Mouse (Mus musculus) kidney, adult 2 months (tissue): ENCODE measurements around the gene Sdk1. TPM values are rescaled to one million over a fixed set of nuclear protein-coding genes. Genes with fewer than 3 reads are reported as not detected.

Experiments used
- DNase-seq: peaks from one replicate; pipeline ENCODE4 v3.0.0; 2021
- H3K27ac ChIP-seq: fragments of 200-500 bp; 2 replicates; pipeline ENCODE4 v1.5.1; 2012; ENCODE audit warnings: low read depth, low read length, control low read depth, inconsistent platforms; ENCODE audit not compliant: insufficient read depth
- H3K27me3 ChIP-seq: fragments of 200-500 bp; replicated peaks from 2 replicates; pipeline ENCODE4 v1.6.1; 2012; ENCODE audit warnings: mild to moderate bottlenecking, moderate library complexity, low read length, inconsistent platforms; ENCODE audit not compliant: control insufficient read depth, insufficient read depth
- H3K36me3 ChIP-seq: fragments of 200-500 bp; 2 replicates; pipeline ENCODE4 v1.6.1; 2012; ENCODE audit warnings: mild to moderate bottlenecking, moderate library complexity, low read length, inconsistent platforms; ENCODE audit not compliant: control insufficient read depth, insufficient read depth
- H3K4me1 ChIP-seq: fragments of 200-500 bp; 2 replicates; pipeline ENCODE4 v1.6.1; 2011; ENCODE audit warnings: low read length; ENCODE audit not compliant: control insufficient read depth, insufficient read depth
- H3K4me3 ChIP-seq: fragments of 200-500 bp; 2 replicates; pipeline ENCODE4 v1.5.1; 2011; ENCODE audit warnings: mild to moderate bottlenecking, low read depth, low read length, control low read depth; ENCODE audit not compliant: insufficient read depth
- CTCF ChIP-seq: fragments of 200-500 bp; conservative IDR thresholded peaks from 2 replicates; pipeline ENCODE4 v1.5.1; 2011; ENCODE audit warnings: low read depth, mild to moderate bottlenecking, control low read depth, low read length, moderate library complexity, mixed read lengths; ENCODE audit not compliant: insufficient read depth, insufficient read length
- POLR2A ChIP-seq: fragments of 200-500 bp; IDR thresholded peaks from one replicate; pipeline ENCODE4 v1.6.1; 2011; ENCODE audit warnings: low read depth, low read length, control low read depth
- WGBS: fragments of 180-500 bp; shearing (Covaris S2); methylation state at CpG from one replicate; pipeline ENCODE4 v1.1.7; 2018; 5-methylcytosine and 5-hydroxymethylcytosine counted together
- polyA plus RNA-seq: library from polyadenylated mRNA; depleted of rRNA; stranded (reverse); fragments of >200 nt; gene quantifications from 2 replicates; pipeline ENCODE4 v1.2.3, GENCODE M21; 2012

Gene Sdk1
- polyA plus RNA-seq, 1 experiment: 0.63 TPM

- no peak for DNase-seq
- Histone ChIP-seq H3K27ac (no peak overlapping the region), H3K27me3 (no peaks in the 10 kb centered on the region), H3K4me3 (no peak overlapping the region), H3K4me1 (no peaks in the 10 kb centered on the region), H3K36me3 (no peaks in the 10 kb centered on the region)
- WGBS: 74% methylated on average over 5 of the region's 5 CpGs
- TF ChIP-seq CTCF (no peak), POLR2A (no peak)
These were observed 541.0 kb downstream of the Sdk1 start for GRCm38 (mm10) chr5:141782330-141782729.

GRCm38 (mm10) chr5:141783516-141783915 is 542.2 kb downstream of the Sdk1 start:
- no peaks in the 10 kb centered on the region for H3K36me3 ChIP-seq
- no peaks in the 10 kb centered on the region for H3K27me3 ChIP-seq
- TF ChIP-seq CTCF (no peak), POLR2A (no peak)
- no peak overlapping the region for H3K4me3 ChIP-seq
- WGBS: 84% methylated on average over 7 of the region's 7 CpGs
- no peak for DNase-seq
- no peak overlapping the region for H3K27ac ChIP-seq
- no peaks in the 10 kb centered on the region for H3K4me1 ChIP-seq

- WGBS: 87% methylated on average over 4 of the region's 4 CpGs
- no peaks in the 10 kb centered on the region for H3K27me3 ChIP-seq
- no peak overlapping the region for H3K27ac ChIP-seq
- TF ChIP-seq CTCF (no peak), POLR2A (no peak)
- no peak overlapping the region for H3K4me3 ChIP-seq
- no peaks in the 10 kb centered on the region for H3K4me1 ChIP-seq
- H3K36me3 ChIP-seq: no peaks in the 10 kb centered on the region
- DNase-seq: no peak
These were observed 552.6 kb downstream of the Sdk1 start for GRCm38 (mm10) chr5:141793926-141794325.

GRCm38 (mm10) chr5:141823823-141824330 is 582.6 kb downstream of the Sdk1 start:
- WGBS: 73% methylated on average over 10 of the region's 10 CpGs
- H3K4me1 ChIP-seq: no peaks in the 10 kb centered on the region
- no peak overlapping the region for H3K4me3 ChIP-seq
- TF ChIP-seq CTCF (no peak), POLR2A (no peak)
- H3K27me3 ChIP-seq: no peaks in the 10 kb centered on the region
- H3K27ac ChIP-seq: no peak overlapping the region
- no peak for DNase-seq
- H3K36me3 ChIP-seq: no peaks in the 10 kb centered on the region

GRCm38 (mm10) chr5:141824739-141825379 is 583.6 kb downstream of the Sdk1 start:
- Histone ChIP-seq H3K27ac (no peak overlapping the region), H3K4me3 (no peak overlapping the region), H3K4me1 (no peaks in the 10 kb centered on the region), H3K27me3 (no peaks in the 10 kb centered on the region), H3K36me3 (no peaks in the 10 kb centered on the region)
- TF ChIP-seq CTCF (no peak), POLR2A (no peak)
- WGBS: 71% methylated on average over 16 of the region's 16 CpGs
- DNase-seq: no peak

- Histone ChIP-seq H3K36me3 (no peaks in the 10 kb centered on the region), H3K27me3 (no peaks in the 10 kb centered on the region), H3K4me1 (no peaks in the 10 kb centered on the region), H3K27ac (no peak overlapping the region), H3K4me3 (no peak overlapping the region)
- 66% methylated on average over 6 of the region's 6 CpGs for WGBS
- TF ChIP-seq POLR2A (no peak), CTCF (no peak)
- DNase-seq: no peak
These were observed 594.3 kb downstream of the Sdk1 start for GRCm38 (mm10) chr5:141835566-141835965.

- peak; percentile 10 for DNase-seq
- 73% methylated on average over 8 of the region's 8 CpGs for WGBS
- Histone ChIP-seq H3K27ac (no peak overlapping the region), H3K36me3 (no peaks in the 10 kb centered on the region), H3K27me3 (no peaks in the 10 kb centered on the region), H3K4me3 (no peak overlapping the region), H3K4me1 (no peaks in the 10 kb centered on the region)
- TF ChIP-seq CTCF (no peak), POLR2A (no peak)
These were observed 595.7 kb downstream of the Sdk1 start for GRCm38 (mm10) chr5:141836892-141837455.
